Mouse (Mus musculus): ENCODE measurements around the gene Mdfic.

Gene Mdfic

GRCm38 (mm10) chr6:15742591-15743149 lies 22.2 kb downstream of the Mdfic start:
- DNase-seq (ENCODE audit: low spot score), result no peak

DNA sequence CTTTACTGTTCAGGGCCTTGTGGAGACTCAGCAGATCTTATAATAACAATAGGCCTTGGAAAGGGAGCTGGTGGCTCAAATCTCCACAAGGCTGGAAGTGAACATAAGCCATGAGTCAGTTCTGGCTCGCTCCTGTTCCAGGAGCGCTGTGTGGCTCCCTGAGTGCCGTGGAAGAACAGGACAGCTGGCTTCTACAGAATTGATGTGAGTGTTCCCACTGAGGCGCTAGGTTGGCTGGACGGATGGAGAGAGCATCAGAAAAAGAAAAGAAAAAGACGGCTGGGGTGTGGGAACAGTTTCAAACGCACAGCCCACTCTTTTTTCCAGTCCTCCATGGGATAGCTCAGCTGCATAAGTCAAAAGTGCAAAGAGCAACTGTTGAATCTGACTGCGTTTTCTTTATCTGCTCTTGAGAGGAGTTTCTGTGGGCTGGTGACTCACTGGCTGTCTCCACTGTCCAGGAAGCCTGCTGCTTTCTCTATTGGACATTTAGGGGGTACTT lies 22.9 kb downstream of the Mdfic start:
- DNase-seq (ENCODE audit: low spot score), result no peak

- DNase-seq (ENCODE audit: low spot score), result no peak
These were observed 23.3 kb downstream of the Mdfic start for GRCm38 (mm10) chr6:15743793-15744192.

- DNase-seq (ENCODE audit: low spot score), result no peak
These were observed 24.9 kb downstream of the Mdfic start for GRCm38 (mm10) chr6:15745313-15745712.

DNA sequence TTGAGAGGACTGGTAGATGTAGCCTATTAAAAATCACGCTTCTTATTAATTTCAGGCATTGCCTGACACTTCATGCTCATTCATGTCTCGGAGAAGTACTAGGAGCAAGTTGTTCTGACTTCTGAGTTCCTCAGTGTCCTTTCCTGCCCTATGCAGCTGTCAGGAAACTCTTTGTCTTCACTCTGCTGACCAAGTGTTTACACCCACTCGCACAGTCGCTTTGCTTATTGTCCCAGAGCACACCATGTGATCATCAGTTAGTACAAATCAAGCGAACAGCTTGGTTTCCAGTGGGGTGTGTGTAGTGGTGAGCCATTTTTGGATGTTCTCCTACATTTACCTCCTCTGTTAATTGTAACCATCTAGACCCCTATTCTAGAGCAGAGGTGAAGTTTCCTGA lies 25.4 kb downstream of the Mdfic start:
- no peak for DNase-seq (ENCODE audit: low spot score)

DNA sequence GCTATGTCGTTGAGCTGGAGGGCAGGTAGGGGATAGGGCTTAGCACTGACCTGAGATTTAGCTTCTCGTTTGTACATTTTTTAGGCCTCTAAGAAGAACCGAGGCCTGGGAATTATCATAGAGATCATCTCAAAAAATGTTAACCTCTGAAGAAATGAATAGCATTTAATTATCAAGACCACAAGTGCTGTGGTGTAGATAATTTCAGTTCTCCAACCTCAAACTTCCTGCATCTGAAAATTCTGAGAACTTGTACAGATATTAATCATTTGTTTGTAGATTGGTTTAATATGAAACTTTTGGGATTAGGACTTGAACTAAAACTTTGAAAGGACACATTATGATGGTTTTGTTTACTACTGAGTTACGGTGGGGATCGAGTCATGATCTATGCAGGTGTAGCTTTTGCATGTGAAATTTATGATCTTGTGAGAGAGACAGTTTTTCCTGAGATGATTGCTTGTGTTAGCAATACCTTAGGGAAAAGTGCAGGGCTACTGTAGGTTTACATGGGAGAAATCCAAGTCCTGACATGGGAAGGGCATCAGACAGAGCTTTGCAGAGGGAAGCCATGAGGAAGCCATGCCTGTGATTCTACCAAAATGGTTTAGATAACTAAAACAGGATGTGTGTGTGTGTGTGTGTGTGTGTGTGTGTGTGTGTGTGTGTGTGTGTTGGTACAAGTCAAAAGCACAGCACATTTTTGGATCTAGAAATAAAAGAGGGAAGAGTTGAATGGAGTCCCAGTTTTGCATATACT lies 27.1 kb downstream of the Mdfic start:
- DNase-seq (ENCODE audit: low spot score), result peak; percentile 29

DNA sequence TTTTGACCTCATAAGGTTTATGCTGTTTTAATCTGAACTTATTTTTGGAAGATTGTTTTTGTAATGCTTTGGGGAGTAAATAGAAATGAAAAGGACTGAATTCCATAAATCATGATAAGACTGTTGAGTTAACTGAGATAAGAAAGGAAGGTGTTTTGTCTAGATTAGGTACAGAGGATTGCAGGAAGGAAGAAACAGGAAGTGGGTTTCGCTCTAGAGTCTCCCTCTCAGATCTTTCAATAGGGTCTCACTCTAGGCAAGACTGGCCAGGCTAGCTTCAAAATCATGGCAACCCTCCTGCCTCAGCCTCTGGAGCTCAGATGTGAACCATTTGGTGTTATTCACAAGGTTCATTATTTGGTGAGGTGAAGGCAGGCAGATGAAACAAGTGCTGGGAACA lies 27.8 kb downstream of the Mdfic start:
- no peak for DNase-seq (ENCODE audit: low spot score)

- no peak for DNase-seq (ENCODE audit: low spot score)
These were observed 28.5 kb downstream of the Mdfic start for GRCm38 (mm10) chr6:15748943-15749342.

- DNase-seq (ENCODE audit: low spot score), result no peak
These were observed 29.6 kb downstream of the Mdfic start for GRCm38 (mm10) chr6:15750101-15750500.

GRCm38 (mm10) chr6:15751375-15751774 lies 30.9 kb downstream of the Mdfic start:
- DNase-seq (ENCODE audit: low spot score), result no peak

DNA sequence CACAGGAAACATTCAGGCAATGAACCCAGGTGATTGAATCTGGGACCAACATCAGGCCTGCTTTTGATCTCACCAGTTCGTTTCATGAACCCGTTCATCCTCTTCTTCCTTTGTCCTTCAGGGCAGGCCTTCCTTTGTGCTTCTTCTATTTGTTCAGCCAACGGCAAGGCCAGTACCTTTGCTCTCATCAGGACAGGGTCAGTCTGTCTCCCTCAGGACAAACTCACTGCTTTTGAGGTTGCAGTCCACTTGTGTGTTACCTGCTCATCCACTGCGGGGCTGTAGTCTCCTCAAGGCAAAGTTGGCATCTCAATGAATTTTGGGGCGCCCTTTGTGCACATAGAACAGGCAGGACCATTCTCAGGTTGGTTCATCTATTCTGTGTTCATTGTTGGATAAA lies 31.7 kb downstream of the Mdfic start:
- no peak for DNase-seq (ENCODE audit: low spot score)

DNA sequence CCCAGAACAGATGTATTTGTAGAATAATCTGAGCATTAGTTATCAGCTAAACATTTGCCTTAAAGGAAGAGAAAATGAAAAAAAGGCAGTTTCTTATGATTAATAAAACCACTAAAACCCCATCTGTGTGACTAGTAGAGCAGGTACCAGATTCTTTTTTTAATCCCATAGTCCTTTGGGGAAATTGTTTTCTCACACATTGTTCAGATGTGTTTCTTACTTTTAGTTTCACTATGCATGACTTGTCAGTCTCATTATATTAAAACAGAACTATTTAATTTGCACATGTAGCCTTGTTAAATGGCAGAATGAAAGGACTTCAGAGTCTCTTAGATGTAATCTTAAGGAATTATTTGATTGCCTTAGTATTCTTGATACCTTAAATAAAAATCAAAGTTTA lies 32.7 kb downstream of the Mdfic start:
- no peak for DNase-seq (ENCODE audit: low spot score)

GRCm38 (mm10) chr6:15758394-15758793 lies 37.9 kb downstream of the Mdfic start:
- no peak for DNase-seq (ENCODE audit: low spot score)

- no peak for DNase-seq (ENCODE audit: low spot score)
These were observed 40.3 kb downstream of the Mdfic start for GRCm38 (mm10) chr6:15760750-15761149.

DNA sequence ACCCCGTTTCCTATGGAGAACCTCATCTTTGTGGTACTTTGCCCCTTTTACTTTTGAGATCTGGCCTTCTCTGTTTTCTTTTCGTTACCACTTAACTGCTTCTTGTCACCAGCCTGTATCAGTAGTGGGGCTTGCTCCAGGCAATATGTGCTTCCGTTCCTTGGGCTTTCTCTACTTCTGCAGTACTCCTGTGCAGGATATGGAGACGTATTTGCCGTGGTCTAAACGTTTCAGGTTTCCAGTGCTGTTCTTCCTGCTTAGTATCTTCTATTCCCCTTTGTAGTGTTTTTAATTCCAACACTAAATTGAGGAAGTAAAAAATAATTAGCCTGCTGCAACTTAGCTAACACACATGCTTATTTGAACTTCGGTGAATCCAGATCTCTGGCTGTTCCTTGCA lies 43.6 kb downstream of the Mdfic start:
- DNase-seq (ENCODE audit: low spot score), result no peak

- DNase-seq (ENCODE audit: low spot score), result no peak
These were observed 47.0 kb downstream of the Mdfic start for GRCm38 (mm10) chr6:15767460-15767859.

DNA sequence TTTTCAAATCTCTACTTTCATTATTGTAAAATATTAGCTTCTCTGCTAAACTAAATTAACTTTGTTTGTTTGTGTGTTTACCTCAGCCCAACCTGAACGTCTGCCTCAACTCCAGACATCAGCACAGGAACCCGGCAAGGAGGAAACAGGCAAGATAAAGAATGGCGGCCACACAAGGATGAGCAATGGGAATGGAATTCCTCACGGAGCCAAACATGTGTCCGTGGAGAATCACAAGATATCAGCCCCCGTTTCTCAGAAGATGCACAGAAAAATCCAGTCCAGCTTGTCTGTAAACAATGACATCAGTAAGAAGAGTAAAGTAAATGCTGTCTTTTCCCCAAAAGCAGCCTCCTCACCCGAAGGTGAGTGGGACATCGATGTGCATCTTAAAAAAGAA lies 49.7 kb downstream of the Mdfic start:
- no peak for DNase-seq (ENCODE audit: low spot score)

DNA sequence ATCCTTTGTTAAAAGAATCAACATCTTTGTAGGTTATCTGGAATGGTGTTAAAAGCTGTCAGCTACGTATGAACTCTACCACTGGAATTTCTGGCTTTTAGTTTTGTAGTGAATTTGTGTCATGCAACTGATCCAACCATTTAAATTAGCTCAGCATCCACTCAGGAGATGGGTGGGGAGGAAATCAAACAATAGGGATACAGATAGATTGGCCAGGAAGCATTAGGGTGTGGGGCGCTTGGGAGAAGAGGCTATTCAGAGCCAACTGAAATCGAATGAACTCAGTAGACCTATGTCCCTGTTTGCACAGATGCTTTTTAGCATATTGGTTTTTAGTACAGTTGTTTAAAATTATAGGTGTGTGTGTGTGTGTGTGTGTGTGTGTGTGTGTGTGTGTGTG lies 56.6 kb downstream of the Mdfic start:
- no peak for DNase-seq (ENCODE audit: low spot score)

GRCm38 (mm10) chr6:15780127-15780526 lies 59.7 kb downstream of the Mdfic start:
- DNase-seq (ENCODE audit: low spot score), result no peak

DNA sequence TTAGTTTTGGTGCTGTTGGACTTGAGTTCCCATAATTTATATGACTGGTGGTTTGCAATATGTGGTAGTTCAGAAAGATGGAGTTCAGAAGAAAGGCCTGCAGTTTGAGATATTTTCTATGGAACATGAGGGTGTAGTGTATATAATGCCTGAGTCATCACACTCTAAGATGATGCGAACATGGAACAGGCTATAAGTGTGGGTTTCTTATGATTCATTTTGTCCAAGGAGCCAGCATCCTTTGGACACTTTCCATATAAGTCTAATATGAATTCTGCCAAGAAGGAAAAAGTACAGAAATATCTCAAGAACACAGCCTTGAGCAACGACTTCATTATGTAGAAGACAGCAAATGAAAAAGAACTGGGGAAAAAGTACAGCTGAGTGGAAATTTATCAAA lies 60.2 kb downstream of the Mdfic start:
- DNase-seq (ENCODE audit: low spot score), result no peak

- DNase-seq (ENCODE audit: low spot score), result peak; percentile 66
These were observed 69.4 kb downstream of the Mdfic start for GRCm38 (mm10) chr6:15789523-15790500.
